Mouse (Mus musculus) myocyte (in vitro differentiated cells): ENCODE data around the gene Tlr13.

ENCODE experiments used
- CEBPB ChIP-seq: IDR thresholded peaks from 2 replicates; pipeline ENCODE4 v1.6.1; 2011; ENCODE audit warnings: mild to moderate bottlenecking, moderate library complexity; ENCODE audit not compliant: poor library complexity, insufficient read depth, severe bottlenecking
- MAX ChIP-seq: IDR thresholded peaks from one replicate; pipeline ENCODE4 v1.6.1; 2011; ENCODE audit warnings: low read depth, mild to moderate bottlenecking, control low read depth
- MYOD1 ChIP-seq, 3 experiments: IDR thresholded peaks; one replicate each; pipeline ENCODE4 v1.6.1; 2011; ENCODE audit warnings: control low read depth in 2 of 3, low read depth in 2 of 3, mild to moderate bottlenecking in 2 of 3, moderate library complexity in 1 of 3; ENCODE audit not compliant: insufficient read length in 2 of 3, control insufficient read depth in 1 of 3
- POLR2A ChIP-seq: IDR thresholded peaks from one replicate; pipeline ENCODE4 v1.6.1; 2011; ENCODE audit warnings: low read depth, mild to moderate bottlenecking, control low read depth, moderate library complexity; ENCODE audit not compliant: insufficient read length
- POLR2AphosphoS2 ChIP-seq: IDR thresholded peaks from one replicate; pipeline ENCODE4 v1.6.1; 2011; ENCODE audit warnings: low read depth, control low read depth; ENCODE audit not compliant: insufficient read length
- REST ChIP-seq: IDR thresholded peaks from one replicate; pipeline ENCODE4 v1.6.1; 2011; ENCODE audit warnings: mild to moderate bottlenecking, control low read depth, moderate library complexity; ENCODE audit not compliant: insufficient read depth, insufficient read length
- TCF3 ChIP-seq: IDR thresholded peaks from one replicate; pipeline ENCODE4 v1.6.1; 2011; ENCODE audit warnings: low read depth, control low read depth; ENCODE audit not compliant: insufficient read length
- USF1 ChIP-seq: IDR thresholded peaks from one replicate; pipeline ENCODE4 v1.6.1; 2011; ENCODE audit warnings: low read depth, mild to moderate bottlenecking, control low read depth, moderate library complexity

DNA sequence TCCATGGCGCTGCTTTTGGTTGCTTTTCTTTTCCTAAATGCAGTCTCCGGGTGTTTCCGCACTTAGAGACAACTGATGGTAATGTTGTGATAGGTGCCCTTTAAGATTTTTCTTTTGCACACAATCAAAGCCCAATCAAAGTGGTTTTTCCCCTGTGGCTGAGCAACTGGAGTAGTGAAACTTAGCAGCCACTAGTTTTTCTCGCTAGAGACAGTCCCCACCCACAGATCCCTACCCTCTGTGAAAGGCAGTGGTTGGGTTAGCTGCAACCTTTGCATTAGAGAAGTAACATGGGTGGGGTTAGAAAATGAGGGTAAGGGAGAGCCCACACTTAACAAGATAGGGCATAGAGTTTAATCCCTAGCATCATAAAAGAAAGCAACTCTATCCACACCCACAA is 7.5 kb upstream of the Tlr13 start:
- no peak for TF ChIP-seq POLR2A
- no peak for TF ChIP-seq REST
- no peak for TF ChIP-seq USF1
- no peak for TF ChIP-seq CEBPB
- no peak for TF ChIP-seq POLR2AphosphoS2
- TF ChIP-seq TCF3: no peak
- TF ChIP-seq MYOD1 (IDR thresholded peaks at IDR 0.05; ENCODE audit: control insufficient read depth in 1 of 3, insufficient read length in 2 of 3, low read depth in 2 of 3): no peak
- no peak for TF ChIP-seq MAX
